Mouse (Mus musculus) heart, postnatal 0 days (tissue): Measurements from ENCODE around the gene Ptpn18. TPM values are rescaled to one million over a fixed set of nuclear protein-coding genes. Genes with fewer than 3 reads are reported as not detected.
A peak's percentile ranks its signal among the peaks of the same experiment; 100 is the strongest.

ENCODE experiments used
- ATAC-seq: fragments of 200-750 bp; cut with Nextera tagmentation; 2 replicates; pipeline ENCODE4 v1.8.0; 2017; ENCODE audit warnings: low read depth, moderate number of reproducible peaks, moderate library complexity; ENCODE audit not compliant: insufficient read depth
- DNase-seq: peaks from one replicate; pipeline ENCODE4 v3.0.0-alpha.2; 2016; ENCODE audit warnings: low spot score
- H3K27ac ChIP-seq: fragments of 300-500 bp; sonication (generic); 2 replicates; pipeline ENCODE4 v1.5.1; 2014; ENCODE audit warnings: low read depth, mild to moderate bottlenecking
- H3K27me3 ChIP-seq: fragments of 300-500 bp; sonication (generic); 2 replicates; pipeline ENCODE4 v1.6.1; 2014; ENCODE audit warnings: low read length, mixed read lengths; ENCODE audit not compliant: control insufficient read depth, insufficient read depth
- H3K36me3 ChIP-seq: fragments of 300-500 bp; sonication (generic); replicated peaks from 2 replicates; pipeline ENCODE4 v1.6.1; 2014; ENCODE audit warnings: low read length, mixed read lengths; ENCODE audit not compliant: control insufficient read depth, insufficient read depth
- H3K4me1 ChIP-seq: fragments of 300-500 bp; sonication (generic); 2 replicates; pipeline ENCODE4 v1.6.1; 2014; ENCODE audit warnings: antibody characterized with exemption; ENCODE audit not compliant: control insufficient read depth, insufficient read depth
- H3K4me2 ChIP-seq: fragments of 300-500 bp; sonication (generic); 2 replicates; pipeline ENCODE4 v1.6.1; 2014; ENCODE audit warnings: low read depth, mild to moderate bottlenecking, low read length, moderate library complexity
- H3K4me3 ChIP-seq: fragments of 300-500 bp; sonication (generic); 2 replicates; pipeline ENCODE4 v1.5.1; 2014; ENCODE audit warnings: low read depth, low read length
- H3K9ac ChIP-seq: fragments of 300-500 bp; sonication (generic); replicated peaks from 2 replicates; pipeline ENCODE4 v1.6.1; 2014; ENCODE audit warnings: low read depth, low read length, mixed read lengths
- H3K9me3 ChIP-seq: fragments of 300-500 bp; sonication (generic); replicated peaks from 2 replicates; pipeline ENCODE4 v1.6.1; 2016; ENCODE audit warnings: low read length; ENCODE audit not compliant: control insufficient read depth
- CTCF ChIP-seq: IDR thresholded peaks from 2 replicates; pipeline ENCODE4 v1.5.1; 2016; ENCODE audit warnings: antibody characterized with exemption, control low read depth, low read depth
- EP300 ChIP-seq: IDR thresholded peaks from 2 replicates; pipeline ENCODE4 v1.6.1; 2016; ENCODE audit warnings: antibody characterized with exemption, low read depth
- WGBS: fragments of 180-500 bp; shearing (Covaris S2); extraction: QIAGEN DNeasy Blood & Tissue Kit; methylation state at CpG from one replicate; pipeline ENCODE4 v1.1.7; 2014; 5-methylcytosine and 5-hydroxymethylcytosine counted together
- polyA plus RNA-seq: library from polyadenylated mRNA; unstranded; fragments of >200 nt; fragmentation: Nextera tagmentation; extraction: Ambion mirVana; gene quantifications from 2 replicates; pipeline ENCODE4 v1.2.1, GENCODE M21; 2015
- total RNA-seq: library from RNA; depleted of rRNA; stranded (reverse); fragments of >200 nt; gene quantifications from 2 replicates; pipeline ENCODE4 v1.2.3, GENCODE M21; 2014; ENCODE audit warnings: low replicate concordance

Gene Ptpn18
- total and polyA plus RNA-seq, 2 experiments from 2014 or later: 4.7 to 10.7 TPM

DNA sequence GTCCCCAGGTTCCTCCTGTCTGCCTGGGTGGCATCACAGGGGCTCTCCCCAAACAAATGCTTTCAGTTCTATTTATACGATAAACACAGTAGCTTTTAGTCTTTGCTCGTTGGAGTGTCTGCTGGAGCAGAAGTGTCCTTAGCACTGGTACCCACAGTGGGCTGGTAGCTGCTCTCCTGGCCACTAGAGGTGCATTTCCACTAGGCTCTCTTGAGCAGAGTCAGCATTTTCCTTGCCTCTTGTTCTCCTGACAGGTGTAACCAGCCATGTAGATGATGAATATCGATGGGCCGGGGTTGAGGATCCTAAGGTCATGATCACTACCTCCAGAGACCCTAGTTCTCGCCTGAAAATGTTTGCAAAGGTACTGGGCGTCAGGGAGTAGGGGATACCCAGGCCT lies 16.4 kb upstream of the Ptpn18 start:
- Histone ChIP-seq H3K9ac (no peak overlapping the region), H3K4me3 (no peak overlapping the region), H3K36me3 (peaks cover 39% of the 10 kb centered on the region), H3K9me3 (no peaks in the 10 kb centered on the region), H3K27me3 (no peaks in the 10 kb centered on the region), H3K4me1 (peaks cover 10% of the 10 kb centered on the region), H3K4me2 (no peak overlapping the region), H3K27ac (no peak overlapping the region)
- TF ChIP-seq CTCF: no peak
- no peak for TF ChIP-seq EP300
- ATAC-seq: no peak
- WGBS: 92% methylated on average over 6 of the region's 6 CpGs
- no peak for DNase-seq

DNA sequence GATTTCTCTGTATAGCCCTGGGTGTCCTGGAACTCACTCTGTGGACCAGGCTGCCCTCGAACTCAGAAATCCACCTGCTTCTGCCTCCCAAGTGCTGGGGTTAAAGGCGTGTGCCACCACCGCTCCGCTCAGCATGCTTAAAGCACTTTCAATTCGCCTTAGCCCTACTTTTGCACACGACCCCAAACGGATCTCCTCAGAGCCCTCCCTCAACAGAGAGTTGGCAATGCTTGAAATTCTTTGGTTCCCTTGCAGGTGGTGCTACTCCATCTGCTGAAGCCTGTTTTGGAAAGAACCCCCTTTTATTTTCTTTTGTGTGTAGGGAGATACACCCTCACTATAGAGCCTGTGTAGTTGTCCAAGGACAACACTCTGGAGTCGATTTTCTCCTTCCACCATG lies 1.1 kb upstream of the Ptpn18 start:
- Histone ChIP-seq H3K9ac (no peak overlapping the region), H3K36me3 (no peaks in the 10 kb centered on the region), H3K27me3 (no peaks in the 10 kb centered on the region), H3K9me3 (no peaks in the 10 kb centered on the region), H3K4me2 (peak overlapping the region; percentile 84; the same call in 1 of the 2 replicates), H3K4me1 (peaks cover 9% of the 10 kb centered on the region; the same call in 1 of the 2 replicates), H3K27ac (no peak overlapping the region), H3K4me3 (no peak overlapping the region)
- TF ChIP-seq CTCF: no peak
- no peak for TF ChIP-seq EP300
- WGBS: 44% methylated on average over 8 of the region's 8 CpGs
- ATAC-seq: 0 out of 2 replicates have a peak, but pooled peaks have one; percentile 16
- DNase-seq: no peak

DNA sequence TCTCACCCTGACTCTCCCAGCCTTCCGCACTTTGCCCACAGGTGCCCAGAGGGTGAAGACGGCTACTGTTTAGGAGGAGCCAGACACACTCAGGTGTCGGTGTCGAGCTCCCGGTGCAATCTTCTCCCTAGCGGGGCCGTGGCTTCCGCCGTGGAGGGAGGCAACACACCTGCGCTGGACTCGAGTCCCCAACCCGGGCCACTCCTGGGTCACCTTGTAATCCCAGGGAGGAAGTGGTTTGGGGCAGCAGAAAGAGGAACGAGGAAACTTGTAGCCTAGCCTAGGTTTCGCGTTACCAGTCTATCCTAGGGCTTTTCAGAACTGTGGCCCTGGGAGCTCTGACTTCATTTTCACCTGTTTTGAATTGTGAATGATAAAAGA lies 489 bp downstream of the Ptpn18 start:
- Histone ChIP-seq H3K9me3 (no peaks in the 10 kb centered on the region), H3K4me2 (peak overlapping the region; percentile 84), H3K4me1 (peaks cover 9% of the 10 kb centered on the region; the same call in 1 of the 2 replicates), H3K27me3 (no peaks in the 10 kb centered on the region), H3K4me3 (peak overlapping the region; percentile 49), H3K36me3 (no peaks in the 10 kb centered on the region), H3K27ac (no peak overlapping the region), H3K9ac (peak overlapping the region; percentile 48)
- WGBS: 2% methylated on average over 15 of the region's 15 CpGs
- TF ChIP-seq EP300: no peak
- no peak for TF ChIP-seq CTCF
- DNase-seq (no peak), ATAC-seq (no peak)

DNA sequence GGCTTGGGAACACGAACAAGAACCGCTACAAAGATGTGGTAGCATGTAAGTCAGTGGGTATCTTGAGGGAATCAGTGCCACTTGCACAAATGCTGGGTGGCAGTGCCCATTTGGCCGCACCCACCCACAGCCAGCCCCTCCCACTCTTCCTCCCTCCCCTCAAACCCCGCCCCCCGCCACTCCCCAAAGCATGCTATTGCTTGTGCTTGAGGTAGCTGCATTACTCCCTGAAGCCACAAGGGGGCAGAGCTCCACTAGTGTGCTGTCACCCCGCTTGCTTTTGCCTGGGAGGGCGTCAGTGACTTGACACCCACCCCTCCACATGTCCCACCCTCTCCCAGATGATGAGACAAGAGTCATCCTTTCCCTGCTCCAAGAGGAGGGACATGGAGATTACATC lies 3.2 kb downstream of the Ptpn18 start:
- WGBS: 21% methylated on average over 7 of the region's 7 CpGs
- peak; percentile 26; the same call in 1 of the 2 replicates for ATAC-seq
- H3K9ac ChIP-seq: no peak overlapping the region
- H3K4me1 ChIP-seq: peaks cover 9% of the 10 kb centered on the region; the same call in 1 of the 2 replicates
- no peaks in the 10 kb centered on the region for H3K36me3 ChIP-seq
- TF ChIP-seq CTCF (peak; percentile 68), EP300 (no peak)
- no peaks in the 10 kb centered on the region for H3K27me3 ChIP-seq
- no peaks in the 10 kb centered on the region for H3K9me3 ChIP-seq
- peak; percentile 61 for DNase-seq
- no peak overlapping the region for H3K4me2 ChIP-seq
- H3K4me3 ChIP-seq: no peak overlapping the region
- no peak overlapping the region for H3K27ac ChIP-seq

DNA sequence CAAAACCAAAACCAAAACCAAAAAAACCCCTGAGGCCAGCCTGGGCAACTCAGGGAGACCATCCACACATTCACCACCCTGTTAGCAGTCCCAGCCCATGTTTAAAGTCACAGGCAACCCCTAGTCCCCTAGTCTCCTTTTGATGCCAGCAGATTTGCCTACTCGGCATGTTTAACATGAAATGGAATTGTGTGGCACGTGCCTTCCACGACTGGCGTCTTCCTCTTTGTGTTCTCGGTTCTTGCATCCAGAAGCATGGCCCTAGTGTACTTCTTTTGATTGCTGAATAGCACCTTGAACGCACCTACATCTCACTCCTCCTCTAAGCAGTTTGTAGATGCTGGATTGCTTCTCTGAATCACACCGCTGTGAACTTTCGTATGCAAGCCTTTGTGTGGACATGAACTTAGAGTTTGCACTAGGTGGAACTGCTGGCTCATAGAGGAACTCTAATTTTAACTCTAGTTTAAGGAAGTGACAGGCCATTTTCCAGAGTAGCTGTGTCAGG lies 4.8 kb downstream of the Ptpn18 start:
- peaks cover 5% of the 10 kb centered on the region; the same call in 1 of the 2 replicates for H3K4me1 ChIP-seq
- TF ChIP-seq CTCF (no peak), EP300 (no peak)
- no peak overlapping the region for H3K9ac ChIP-seq
- 77% methylated on average over 8 of the region's 8 CpGs for WGBS
- no peaks in the 10 kb centered on the region for H3K36me3 ChIP-seq
- no peak overlapping the region for H3K4me3 ChIP-seq
- DNase-seq (no peak), ATAC-seq (no peak)
- no peaks in the 10 kb centered on the region for H3K9me3 ChIP-seq
- H3K27me3 ChIP-seq: no peaks in the 10 kb centered on the region
- no peak overlapping the region for H3K27ac ChIP-seq
- no peak overlapping the region for H3K4me2 ChIP-seq

DNA sequence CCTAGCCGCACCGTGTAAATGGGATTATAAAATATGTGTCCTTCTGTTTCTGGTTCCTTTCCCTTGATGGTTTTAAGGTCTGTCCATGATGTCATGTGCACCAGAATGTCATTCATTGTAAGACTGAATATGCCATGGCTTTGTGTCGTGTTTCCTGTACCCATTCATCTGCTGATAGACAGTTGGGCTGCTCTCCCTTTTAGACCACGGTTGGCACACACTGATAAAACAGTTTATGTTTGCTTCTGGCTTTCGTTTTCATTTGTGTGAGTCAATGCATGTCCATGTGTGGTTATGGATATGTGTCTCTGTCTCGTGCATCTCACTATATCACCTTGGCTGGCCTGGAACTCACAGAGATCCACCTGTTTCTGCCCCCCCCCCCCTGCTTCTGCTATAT lies 5.9 kb downstream of the Ptpn18 start:
- no peaks in the 10 kb centered on the region for H3K9me3 ChIP-seq
- no peak overlapping the region for H3K27ac ChIP-seq
- H3K27me3 ChIP-seq: no peaks in the 10 kb centered on the region
- H3K4me2 ChIP-seq: no peak overlapping the region
- TF ChIP-seq EP300: no peak
- TF ChIP-seq CTCF: no peak
- H3K36me3 ChIP-seq: no peaks in the 10 kb centered on the region
- DNase-seq: no peak
- no peak for ATAC-seq
- H3K9ac ChIP-seq: no peak overlapping the region
- H3K4me3 ChIP-seq: no peak overlapping the region
- WGBS: 56% methylated on average over 6 of the region's 6 CpGs
- no peaks in the 10 kb centered on the region for H3K4me1 ChIP-seq
